Mouse (Mus musculus) neural tube, embryonic 11.5 days (tissue): ENCODE results near the gene Actr3. TPM values are rescaled to one million over a fixed set of nuclear protein-coding genes. Genes with fewer than 3 reads are reported as not detected.

ENCODE experiments used
- ATAC-seq: fragments of 200-750 bp; cut with Nextera tagmentation; 2 replicates; pipeline ENCODE4 v1.8.0; 2017; ENCODE audit warnings: moderate number of reproducible peaks, mild to moderate bottlenecking, moderate TSS enrichment, moderate library complexity; ENCODE audit not compliant: insufficient read depth, low FRiP score, low TSS enrichment
- DNase-seq: peaks from one replicate; pipeline ENCODE4 v3.0.0-alpha.2; 2015; ENCODE audit warnings: low spot score
- H3K27ac ChIP-seq: fragments of 300-500 bp; sonication (generic); 2 replicates; pipeline ENCODE4 v1.5.1; 2014; ENCODE audit warnings: low read depth, mild to moderate bottlenecking, low read length
- H3K27me3 ChIP-seq: fragments of 300-500 bp; sonication (generic); 2 replicates; pipeline ENCODE4 v1.6.1; 2014; ENCODE audit warnings: mild to moderate bottlenecking, low read length, mixed read lengths; ENCODE audit not compliant: control insufficient read depth, insufficient read depth
- H3K36me3 ChIP-seq: fragments of 300-500 bp; sonication (generic); 2 replicates; pipeline ENCODE4 v1.6.1; 2014; ENCODE audit warnings: mild to moderate bottlenecking, low read length, moderate library complexity, mixed read lengths; ENCODE audit not compliant: control insufficient read depth, insufficient read depth
- H3K4me1 ChIP-seq: fragments of 300-500 bp; sonication (generic); 2 replicates; pipeline ENCODE4 v1.6.1; 2014; ENCODE audit warnings: low read length, mixed read lengths; ENCODE audit not compliant: control insufficient read depth, insufficient read depth
- H3K4me2 ChIP-seq: fragments of 300-500 bp; sonication (generic); 2 replicates; pipeline ENCODE4 v1.6.1; 2014; ENCODE audit warnings: low read depth, mild to moderate bottlenecking, moderate library complexity
- H3K4me3 ChIP-seq: fragments of 300-500 bp; sonication (generic); 2 replicates; pipeline ENCODE4 v1.5.1; 2014; ENCODE audit warnings: low read depth, low read length
- H3K9ac ChIP-seq: fragments of 300-500 bp; sonication (generic); 2 replicates; pipeline ENCODE4 v1.6.1; 2014; ENCODE audit warnings: mild to moderate bottlenecking, low read length
- H3K9me3 ChIP-seq: fragments of 300-500 bp; sonication (generic); 2 replicates; pipeline ENCODE4 v1.6.1; 2016; ENCODE audit warnings: low read length; ENCODE audit not compliant: control insufficient read depth
- whole genome bisulfite sequencing: fragments of 180-500 bp; shearing (Covaris S2); extraction: QIAGEN DNeasy Blood & Tissue Kit; methylation state at CpG from one replicate; pipeline ENCODE4 v1.1.7; 2014; 5-methylcytosine and 5-hydroxymethylcytosine counted together
- polyA plus RNA-seq: library from polyadenylated mRNA; unstranded; fragments of >200 nt; fragmentation: Nextera tagmentation; extraction: Ambion mirVana; gene quantifications from 2 replicates; pipeline ENCODE4 v1.2.1, GENCODE M21; 2014

The Actr3 gene
- polyA plus RNA-seq, 1 experiment from 2014 or later: 284 TPM

GRCm38 (mm10) chr1:125467936-125468335 is 32.4 kb upstream of the Actr3 start:
- no peaks in the 10 kb centered on the region for H3K36me3 ChIP-seq
- ATAC-seq (no peak), DNase-seq (no peak)
- no peak overlapping the region for H3K27ac ChIP-seq
- no peak overlapping the region for H3K4me2 ChIP-seq
- no peaks in the 10 kb centered on the region for H3K4me1 ChIP-seq
- H3K27me3 ChIP-seq: no peaks in the 10 kb centered on the region
- H3K9me3 ChIP-seq: no peaks in the 10 kb centered on the region
- no peak overlapping the region for H3K4me3 ChIP-seq
- WGBS: 96% methylated on average over 4 of the region's 4 CpGs
- no peak overlapping the region for H3K9ac ChIP-seq

GRCm38 (mm10) chr1:125466621-125467257 is 31.2 kb upstream of the Actr3 start:
- Histone ChIP-seq H3K36me3 (no peaks in the 10 kb centered on the region), H3K27me3 (no peaks in the 10 kb centered on the region), H3K9ac (no peak overlapping the region), H3K27ac (no peak overlapping the region), H3K4me3 (no peak overlapping the region), H3K9me3 (no peaks in the 10 kb centered on the region), H3K4me1 (no peaks in the 10 kb centered on the region), H3K4me2 (no peak overlapping the region)
- 84% methylated on average over 10 of the region's 10 CpGs for WGBS
- no peak for ATAC-seq
- no peak for DNase-seq

GRCm38 (mm10) chr1:125464011-125464410 is 28.5 kb upstream of the Actr3 start:
- Histone ChIP-seq H3K4me3 (no peak overlapping the region), H3K9ac (no peak overlapping the region), H3K9me3 (no peaks in the 10 kb centered on the region), H3K4me2 (no peak overlapping the region), H3K27ac (no peak overlapping the region), H3K27me3 (no peaks in the 10 kb centered on the region), H3K4me1 (no peaks in the 10 kb centered on the region), H3K36me3 (no peaks in the 10 kb centered on the region)
- ATAC-seq: no peak
- no peak for DNase-seq
- 89% methylated on average over 4 of the region's 4 CpGs for WGBS

GRCm38 (mm10) chr1:125463349-125463748 is 27.8 kb upstream of the Actr3 start:
- Histone ChIP-seq H3K9ac (no peak overlapping the region), H3K9me3 (no peaks in the 10 kb centered on the region), H3K27me3 (no peaks in the 10 kb centered on the region), H3K27ac (no peak overlapping the region), H3K4me2 (no peak overlapping the region), H3K4me3 (no peak overlapping the region), H3K36me3 (no peaks in the 10 kb centered on the region), H3K4me1 (no peaks in the 10 kb centered on the region)
- ATAC-seq (no peak), DNase-seq (no peak)
- 65% methylated on average over 2 of the region's 2 CpGs for whole genome bisulfite sequencing

GRCm38 (mm10) chr1:125462917-125463316 is 27.4 kb upstream of the Actr3 start:
- Histone ChIP-seq H3K36me3 (no peaks in the 10 kb centered on the region), H3K9ac (no peak overlapping the region), H3K27me3 (no peaks in the 10 kb centered on the region), H3K4me1 (no peaks in the 10 kb centered on the region), H3K9me3 (no peaks in the 10 kb centered on the region), H3K4me2 (no peak overlapping the region), H3K27ac (no peak overlapping the region), H3K4me3 (no peak overlapping the region)
- ATAC-seq: no peak
- DNase-seq: no peak
- WGBS: 91% methylated on average over 1 of the region's 1 CpGs

- no peaks in the 10 kb centered on the region for H3K36me3 ChIP-seq
- H3K9ac ChIP-seq: no peak overlapping the region
- no peak overlapping the region for H3K4me2 ChIP-seq
- no peaks in the 10 kb centered on the region for H3K27me3 ChIP-seq
- H3K27ac ChIP-seq: no peak overlapping the region
- H3K9me3 ChIP-seq: no peaks in the 10 kb centered on the region
- 79% methylated on average over 5 of the region's 5 CpGs for WGBS
- H3K4me1 ChIP-seq: no peaks in the 10 kb centered on the region
- DNase-seq (no peak), ATAC-seq (no peak)
- no peak overlapping the region for H3K4me3 ChIP-seq
Measured at GRCm38 (mm10) chr1:125458531-125458930, 23.0 kb upstream of the Actr3 start.

GRCm38 (mm10) chr1:125455128-125455527 is 19.6 kb upstream of the Actr3 start:
- DNase-seq (no peak), ATAC-seq (no peak)
- WGBS: 45% methylated on average over 2 of the region's 2 CpGs
- H3K9ac ChIP-seq: no peak overlapping the region
- no peak overlapping the region for H3K4me2 ChIP-seq
- no peaks in the 10 kb centered on the region for H3K9me3 ChIP-seq
- H3K27ac ChIP-seq: no peak overlapping the region
- H3K36me3 ChIP-seq: no peaks in the 10 kb centered on the region
- H3K27me3 ChIP-seq: no peaks in the 10 kb centered on the region
- no peak overlapping the region for H3K4me3 ChIP-seq
- H3K4me1 ChIP-seq: no peaks in the 10 kb centered on the region

GRCm38 (mm10) chr1:125450282-125451000 is 14.9 kb upstream of the Actr3 start:
- WGBS: 85% methylated on average over 4 of the region's 4 CpGs
- DNase-seq: no peak

GRCm38 (mm10) chr1:125447926-125448325 is 12.4 kb upstream of the Actr3 start:
- ATAC-seq: no peak

More at GRCm38 (mm10) chr1:125450282-125451000, 14.9 kb upstream of the Actr3 start:
- no peak overlapping the region for H3K9ac ChIP-seq
- no peak overlapping the region for H3K4me2 ChIP-seq
- H3K27ac ChIP-seq: no peak overlapping the region
- H3K4me1 ChIP-seq: no peaks in the 10 kb centered on the region
- H3K27me3 ChIP-seq: no peaks in the 10 kb centered on the region
- no peaks in the 10 kb centered on the region for H3K36me3 ChIP-seq
- ATAC-seq: no peak
- no peak overlapping the region for H3K4me3 ChIP-seq
- H3K9me3 ChIP-seq: no peaks in the 10 kb centered on the region

More at GRCm38 (mm10) chr1:125447926-125448325, 12.4 kb upstream of the Actr3 start:
- DNase-seq: no peak
- H3K4me1 ChIP-seq: no peaks in the 10 kb centered on the region
- no peak overlapping the region for H3K4me3 ChIP-seq
- no peaks in the 10 kb centered on the region for H3K9me3 ChIP-seq
- H3K9ac ChIP-seq: no peak overlapping the region
- H3K36me3 ChIP-seq: no peaks in the 10 kb centered on the region
- no peak overlapping the region for H3K4me2 ChIP-seq
- no peaks in the 10 kb centered on the region for H3K27me3 ChIP-seq
- no peak overlapping the region for H3K27ac ChIP-seq
